Mouse (Mus musculus): ENCODE results near the gene Rassf4. TPM values are rescaled to one million over a fixed set of nuclear protein-coding genes. Genes with fewer than 3 reads are reported as not detected.

Rassf4 gene
- total and polyA plus RNA-seq, 3 experiments = 17.3 to 69.0 (median 32.3) TPM

DNA sequence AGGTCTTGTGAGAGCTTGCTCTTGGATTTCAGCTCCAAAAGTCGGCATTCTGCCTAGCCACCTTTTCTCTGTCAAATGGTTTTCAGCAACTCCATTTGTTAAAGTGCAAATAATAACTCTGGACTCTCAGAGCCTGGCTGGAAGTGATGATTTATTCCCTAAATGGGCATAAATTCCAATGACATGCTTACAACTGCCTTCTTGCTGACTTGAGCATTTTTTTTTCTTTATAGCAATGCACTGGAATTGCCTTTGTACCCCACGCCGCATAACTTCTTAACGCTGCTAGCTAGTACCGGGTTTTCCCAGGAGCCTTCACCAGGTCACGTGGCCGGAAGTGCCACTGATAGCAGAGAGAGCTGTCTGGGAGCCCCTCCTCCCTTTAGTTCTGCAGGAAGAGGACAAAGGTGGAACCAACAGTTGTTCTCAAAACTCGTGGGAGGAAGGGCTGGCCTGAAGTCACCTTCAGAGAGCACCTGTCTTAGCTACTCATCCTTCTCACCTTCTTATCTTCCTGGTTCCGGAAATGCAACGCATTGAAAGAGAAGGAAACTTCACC is 2.7 kb upstream of the Rassf4 start:
- peaks cover 21% of the 10 kb centered on the region for H3K79me2 ChIP-seq (replicated peaks; ENCODE audit: control insufficient read depth, extremely low read depth, insufficient read depth, poor library complexity, severe bottlenecking)
- H3K4me2 ChIP-seq (ENCODE audit: insufficient read depth, low read depth, poor library complexity, severe bottlenecking) = peak overlapping the region; percentile 80
- in situ Hi-C loops (cut with MboI; ENCODE audit: low pct_ligation_motif_present, low pct_unique_long_range_greater_than_20kb, low sequenced_read_pairs) (no loop called here), dilution Hi-C loops (cut with MboI; ENCODE audit: extremely low pct_ligation_motif_present, extremely low pct_unique_long_range_greater_than_20kb, low sequenced_read_pairs) (no loop called here)
- H3K9me3 ChIP-seq (replicated peaks; ENCODE audit: low read length) = no peaks in the 10 kb centered on the region
- peak overlapping the region; percentile 64; the same call in 1 of the 2 replicates for H3K9ac ChIP-seq (ENCODE audit: insufficient read depth, low read depth)
- no peaks in the 10 kb centered on the region for H3K36me3 ChIP-seq (replicated peaks in 1 of 2; ENCODE audit: control insufficient read depth in 1 of 2, insufficient read depth in 1 of 2, low read length in 1 of 2)
- DNase-seq (ENCODE audit: extremely low read depth) = peak; percentile 87
- H3K4me3 ChIP-seq (replicated peaks in 1 of 3; ENCODE audit: low read depth in 2 of 3, low read length in 2 of 3, poor library complexity in 1 of 3) = peak overlapping the region; percentile 20 to 50 (median 31)
- H3K27me3 ChIP-seq (replicated peaks) = no peaks in the 10 kb centered on the region
- TF ChIP-seq CHD2 (IDR thresholded peaks at IDR 0.05; ENCODE audit: low read length) = peak; percentile 77
- peak; percentile 67; the same call in 1 of the 2 replicates for TF ChIP-seq MAFK (IDR thresholded peaks at IDR 0.05; ENCODE audit: insufficient replicate concordance, low read length)
- TF ChIP-seq ZC3H11A (IDR thresholded peaks at IDR 0.05; ENCODE audit: low read depth, low read length) = no peak
- no peak for TF ChIP-seq PAX5 (IDR thresholded peaks at IDR 0.05; ENCODE audit: low read length)
- peak; percentile 75 for TF ChIP-seq MYC (IDR thresholded peaks at IDR 0.05; ENCODE audit: low read depth, low read length)
- peak; percentile 65; the same call in 1 of the 2 replicates for TF ChIP-seq MXI1 (IDR thresholded peaks at IDR 0.05; ENCODE audit: low read depth, low read length)
- no peak for TF ChIP-seq ZKSCAN1 (IDR thresholded peaks at IDR 0.05; ENCODE audit: borderline replicate concordance, low read depth, low read length)
- TF ChIP-seq KAT2A (IDR thresholded peaks at IDR 0.05; ENCODE audit: insufficient replicate concordance, low read length) = no peak
- peak; percentile 65; the same call in 1 of the 2 replicates for TF ChIP-seq CHD1 (IDR thresholded peaks at IDR 0.05; ENCODE audit: low read depth, low read length)
- peak; percentile 93 for TF ChIP-seq BHLHE40 (IDR thresholded peaks at IDR 0.05; ENCODE audit: low read depth, low read length)
- TF ChIP-seq GABPA (IDR thresholded peaks at IDR 0.05; ENCODE audit: insufficient replicate concordance, low read depth, low read length) = no peak
- TF ChIP-seq IRF4 (IDR thresholded peaks at IDR 0.05; ENCODE audit: low read depth, low read length) = peak; percentile 51; the same call in 1 of the 2 replicates
- TF ChIP-seq POLR2A (IDR thresholded peaks at IDR 0.05; ENCODE audit: low read depth, low read length) = peak; percentile 67
- peak; percentile 24; the same call in 1 of the 2 replicates for TF ChIP-seq ZMIZ1 (IDR thresholded peaks at IDR 0.05; ENCODE audit: low read depth, low read length)
- peak; percentile 46; the same call in 1 of the 2 replicates for TF ChIP-seq MAZ (IDR thresholded peaks at IDR 0.05; ENCODE audit: low read depth, low read length)
- peak; percentile 80 for TF ChIP-seq TCF12 (IDR thresholded peaks at IDR 0.05; ENCODE audit: low read depth, low read length)
- TF ChIP-seq TBP (conservative IDR thresholded peaks at IDR 0.05; ENCODE audit: low read depth, low read length) = peak; percentile 79
- peak; percentile 99 for TF ChIP-seq ELF1 (IDR thresholded peaks at IDR 0.05; ENCODE audit: low read depth, low read length)
- peak; percentile 77 for TF ChIP-seq HCFC1 (IDR thresholded peaks at IDR 0.05; ENCODE audit: low read depth, low read length)
- no peak for TF ChIP-seq SMC3 (IDR thresholded peaks at IDR 0.05; ENCODE audit: low read depth, low read length)
- TF ChIP-seq SIN3A (IDR thresholded peaks at IDR 0.05; ENCODE audit: low read length) = peak; percentile 77; the same call in 1 of the 2 replicates
- 0 out of 2 replicates have a peak, but pooled peaks have one; percentile 43 for TF ChIP-seq ETS1 (conservative IDR thresholded peaks at IDR 0.05; ENCODE audit: low read depth, low read length)
- peak; percentile 96 for TF ChIP-seq USF2 (conservative IDR thresholded peaks at IDR 0.05; ENCODE audit: low read depth, low read length)
- TF ChIP-seq MAX (IDR thresholded peaks at IDR 0.05; ENCODE audit: low read length) = peak; percentile 98
- no peak for TF ChIP-seq MEF2A (IDR thresholded peaks at IDR 0.05; ENCODE audit: borderline replicate concordance, low read depth, low read length)
- TF ChIP-seq USF1 (IDR thresholded peaks at IDR 0.05; ENCODE audit: low read depth, low read length) = peak; percentile 98
- peaks cover 49 to 72% of the 10 kb centered on the region in 2 experiments for H3K4me1 ChIP-seq (ENCODE audit: control insufficient read depth in 1 of 2, insufficient read depth in 2 of 2)
- peak overlapping the region; percentile 89 for H3K27ac ChIP-seq (ENCODE audit: insufficient read depth, low read depth)

All from CH12.LX (cell line).